Mouse (Mus musculus) cerebellum, adult 8-10 months (tissue): ENCODE results near the gene Olfr959.

Experiments used
- DNase-seq: peaks from one replicate; pipeline ENCODE4 v3.0.0; 2022

The Olfr959 gene

DNA sequence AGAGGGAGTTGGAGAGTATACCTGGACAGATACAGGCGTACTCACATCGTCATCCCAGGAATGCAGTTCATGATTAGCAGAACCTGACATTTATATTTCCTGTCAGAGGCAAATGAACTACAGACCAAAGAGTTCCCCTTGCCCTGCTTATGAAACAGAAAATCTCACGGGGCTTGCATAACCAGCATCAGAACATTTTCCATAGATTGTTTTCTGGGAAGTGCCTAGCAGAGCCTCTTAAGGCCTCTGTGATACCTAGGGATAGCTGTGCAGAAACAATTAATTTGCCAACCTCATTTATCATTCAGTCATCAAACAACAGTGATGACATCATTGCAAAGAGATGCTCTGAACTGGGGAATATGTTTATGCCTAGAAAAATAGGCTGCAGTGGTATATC is at the start of gene Olfr959:
Gene Olfr959, minus strand, starts transcription at position 101 of the 400 bp plus-strand sequence.
- no peak for DNase-seq

DNA sequence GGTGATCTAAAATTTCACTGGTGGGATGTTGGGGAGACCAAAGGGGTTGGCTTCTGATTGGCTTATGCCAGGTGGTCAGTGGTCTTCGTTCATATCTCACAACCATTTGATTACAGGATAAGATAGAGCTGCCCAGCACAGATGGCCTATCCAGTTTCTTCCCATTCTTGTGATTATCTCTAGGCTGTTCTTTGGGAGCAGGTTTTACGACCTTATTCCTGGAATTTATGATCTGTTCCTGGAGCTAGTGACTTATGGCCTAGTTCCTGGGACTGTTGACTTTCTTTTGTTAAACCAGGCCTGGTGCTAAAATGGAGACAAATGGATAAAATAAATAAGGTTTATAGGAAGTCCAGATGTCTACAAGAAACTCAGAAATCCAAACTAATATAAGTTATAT is 49.3 kb upstream of the Olfr959 start:
- DNase-seq = no peak

DNA sequence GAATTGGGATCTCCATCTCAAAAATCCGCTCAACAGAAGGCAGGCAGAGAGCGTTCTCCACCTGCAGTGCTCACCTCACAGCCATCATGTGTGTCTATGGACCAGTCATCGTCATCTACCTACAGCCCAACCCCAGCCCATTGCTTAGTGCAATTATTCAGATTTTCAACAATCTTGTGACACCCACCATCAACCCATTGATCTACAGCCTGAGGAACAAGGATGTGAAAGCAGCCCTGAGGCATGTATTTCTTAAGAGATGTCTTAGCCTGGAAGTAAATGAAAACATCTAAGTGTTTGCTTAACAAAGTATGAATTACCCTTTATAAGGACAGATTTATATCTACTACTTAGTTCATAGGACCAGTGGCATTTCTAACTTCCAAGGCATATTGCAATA is 48.4 kb upstream of the Olfr959 start:
- DNase-seq = no peak

DNA sequence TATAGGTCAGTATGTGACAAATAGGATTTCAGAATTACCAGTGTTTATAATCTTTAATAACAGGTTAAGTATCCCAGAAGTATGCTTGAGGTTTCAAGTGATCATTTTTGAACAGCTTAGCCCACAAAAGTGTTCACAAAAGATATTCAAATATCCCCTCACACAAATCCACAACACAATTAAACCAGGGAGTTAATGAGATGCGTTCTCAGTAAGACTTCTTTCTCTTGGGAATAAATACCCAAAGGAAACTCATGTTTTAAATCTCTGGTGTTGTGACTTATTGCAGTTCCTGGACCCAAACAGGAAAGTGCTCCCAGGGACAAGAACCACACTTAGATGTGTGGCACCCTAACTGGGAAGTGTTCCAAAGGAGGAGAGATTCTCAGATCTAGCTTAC is 45.7 kb upstream of the Olfr959 start, which contains the start of gene Olfr960:
Gene Olfr960, plus strand, starts transcription at position 301 of the 400 bp plus-strand sequence.
- DNase-seq = no peak

DNA sequence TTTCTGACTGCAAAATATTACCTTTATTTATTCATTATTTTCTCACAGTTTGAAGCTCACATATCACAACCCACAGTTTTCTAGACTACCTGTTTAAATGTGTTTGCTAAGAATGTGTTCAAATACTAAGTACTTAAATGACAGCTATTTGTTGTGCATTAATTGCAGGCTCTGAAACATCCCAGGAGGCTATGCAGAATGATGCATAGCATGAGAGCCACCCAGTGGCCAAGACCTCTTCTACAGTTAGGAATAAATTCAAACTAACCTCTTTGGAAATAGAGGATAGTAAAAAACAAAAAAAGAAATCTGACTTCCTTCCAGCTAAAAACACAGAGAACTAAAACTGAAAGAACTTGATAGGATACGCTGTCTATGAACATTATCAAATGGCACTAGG is 36.6 kb upstream of the Olfr959 start:
- no peak for DNase-seq

DNA sequence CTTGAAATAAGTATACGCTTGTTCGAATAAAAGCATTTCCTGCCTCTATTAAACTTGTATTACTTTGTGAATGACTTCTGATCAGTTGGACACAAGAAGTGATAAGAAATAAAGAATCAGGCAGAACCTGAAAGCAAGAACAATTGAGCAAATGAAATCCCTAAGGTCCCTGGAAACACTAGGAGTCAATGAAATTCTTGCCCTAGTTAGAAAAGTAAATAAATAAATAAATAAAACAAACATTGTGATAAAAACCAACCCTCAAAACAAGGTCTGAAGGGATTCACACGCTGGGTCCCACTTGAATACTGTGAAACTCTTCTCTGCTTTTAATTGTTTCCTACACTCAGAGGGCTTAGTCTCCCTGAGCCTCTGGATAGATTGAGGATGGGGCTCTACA is 35.0 kb upstream of the Olfr959 start, which contains the start of gene Olfr148:
Gene Olfr148, plus strand, starts transcription at position 301 of the 400 bp plus-strand sequence.
- DNase-seq = no peak

DNA sequence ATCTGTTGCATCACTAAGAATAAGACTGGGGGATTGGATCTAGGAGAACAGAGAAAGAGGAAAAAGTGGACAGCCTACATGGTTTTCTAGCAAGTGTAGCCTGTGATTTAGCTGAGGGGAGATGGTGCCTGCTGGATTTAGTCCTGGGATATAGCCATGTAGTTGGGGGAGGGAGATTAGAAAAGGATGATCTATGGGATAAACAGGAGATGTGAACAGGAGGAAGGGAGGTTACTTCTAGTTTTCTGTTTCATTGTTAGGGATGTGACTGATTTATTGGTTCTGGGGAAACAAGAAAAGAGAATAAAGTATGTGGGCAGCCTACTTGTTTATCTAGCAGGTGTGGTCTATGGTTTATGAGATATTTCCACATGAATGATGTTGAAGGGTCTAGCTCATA is 33.1 kb upstream of the Olfr959 start:
- no peak for DNase-seq

DNA sequence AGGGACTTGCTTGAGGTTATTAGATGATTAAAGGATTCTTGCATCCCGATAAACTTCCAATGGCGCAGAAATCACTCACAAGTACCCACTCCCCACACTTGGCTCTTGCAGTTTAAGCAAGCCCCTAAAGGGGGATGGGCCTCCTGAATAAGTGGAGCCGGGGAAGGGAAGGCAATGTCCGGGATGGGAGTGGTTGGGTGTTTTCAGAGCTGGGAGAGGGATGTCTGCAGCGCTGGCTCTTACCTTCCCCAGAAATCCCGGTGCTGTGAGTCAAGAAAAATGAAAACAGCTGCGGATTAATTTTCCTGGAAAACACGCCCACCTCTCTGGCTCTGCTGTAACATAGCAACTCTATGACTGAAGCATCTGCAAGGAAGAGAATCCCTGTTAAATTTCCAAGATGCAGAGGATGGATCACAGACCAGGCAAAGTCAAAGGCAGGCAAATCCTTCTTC is 28.7 kb upstream of the Olfr959 start, which contains the start of gene AW551984:
Gene AW551984, minus strand, starts transcription at position 405 of the 455 bp plus-strand sequence.
- no peak for DNase-seq

DNA sequence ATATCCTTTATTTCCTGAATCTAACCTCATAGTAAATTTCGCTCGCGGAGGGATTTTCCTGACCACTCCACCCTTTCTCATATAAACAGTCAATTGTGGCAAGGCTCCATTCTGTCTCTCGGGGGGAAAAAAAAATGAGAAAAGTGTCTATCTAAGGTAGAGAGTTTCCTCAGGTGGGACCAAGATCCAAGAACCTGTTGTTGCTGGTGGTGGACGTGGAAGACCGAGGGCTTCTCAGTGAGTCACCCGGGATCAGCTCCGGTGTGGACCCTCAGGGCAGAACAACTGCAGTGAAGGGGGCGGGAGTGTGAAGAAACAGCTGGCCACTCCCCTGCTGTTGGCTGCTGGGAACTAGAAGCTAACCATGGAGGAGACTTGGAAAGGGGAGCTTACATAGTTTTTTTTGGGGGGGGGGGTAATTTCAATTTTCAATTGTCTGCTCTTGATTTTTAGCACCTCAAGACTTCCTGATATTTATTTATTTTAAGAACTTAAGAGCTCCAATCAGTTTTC is 28.0 kb upstream of the Olfr959 start:
- DNase-seq = no peak

DNA sequence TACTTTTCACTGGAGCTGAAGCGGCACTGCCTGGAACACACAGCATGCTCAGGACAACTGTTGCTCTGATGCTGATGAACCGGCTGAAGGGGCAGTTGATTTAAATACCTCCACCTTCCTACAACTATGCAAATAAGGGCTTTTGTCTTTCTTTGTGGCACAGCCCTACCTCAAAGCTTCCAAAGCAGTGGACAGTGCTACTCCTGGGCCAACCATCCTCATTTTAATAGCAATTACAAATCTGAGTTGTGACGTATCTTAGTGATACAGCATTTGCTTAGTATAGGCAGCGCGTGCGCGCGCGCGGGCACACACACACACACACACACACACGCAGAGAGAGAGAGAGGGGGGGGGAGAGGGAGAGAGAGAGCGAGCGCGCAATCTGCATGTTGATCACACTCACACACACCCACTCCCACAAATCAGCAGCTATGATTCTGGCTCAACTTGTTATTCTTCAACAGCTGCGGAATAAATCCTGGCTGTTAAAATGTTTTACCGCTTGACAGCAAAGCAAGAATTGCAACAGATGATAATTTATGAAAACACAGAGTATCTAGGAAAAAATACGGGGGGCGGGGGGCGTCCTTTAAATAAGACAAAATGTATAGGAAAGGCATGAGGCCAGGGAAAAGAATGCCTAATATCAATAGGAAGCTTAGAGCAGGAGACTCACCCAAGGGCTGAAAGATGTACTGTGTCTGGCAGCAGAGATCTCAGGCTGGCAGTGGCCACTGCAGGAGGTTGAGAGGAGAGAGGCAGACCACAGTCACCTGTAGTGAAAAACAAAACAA is 27.4 kb upstream of the Olfr959 start:
- no peak for DNase-seq

DNA sequence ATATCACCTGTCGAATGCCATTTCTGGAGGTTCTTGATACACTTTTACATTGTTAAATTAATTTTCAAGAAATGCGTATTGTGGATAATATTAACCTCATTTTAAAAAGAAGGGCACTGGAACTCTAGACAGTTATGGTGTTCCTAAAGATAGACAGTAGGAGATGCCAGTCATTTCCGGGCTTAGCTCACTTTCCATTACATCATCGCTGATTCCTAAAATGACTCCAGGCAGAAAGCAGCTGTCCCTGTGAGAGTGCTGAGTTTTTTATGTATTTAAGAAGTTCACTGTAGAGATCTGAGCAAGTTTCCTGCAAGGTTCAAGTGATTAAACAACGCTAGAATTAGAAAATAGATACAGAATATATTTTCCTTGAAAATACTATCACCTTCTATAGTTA is 1.7 kb upstream of the Olfr959 start:
- DNase-seq = no peak

DNA sequence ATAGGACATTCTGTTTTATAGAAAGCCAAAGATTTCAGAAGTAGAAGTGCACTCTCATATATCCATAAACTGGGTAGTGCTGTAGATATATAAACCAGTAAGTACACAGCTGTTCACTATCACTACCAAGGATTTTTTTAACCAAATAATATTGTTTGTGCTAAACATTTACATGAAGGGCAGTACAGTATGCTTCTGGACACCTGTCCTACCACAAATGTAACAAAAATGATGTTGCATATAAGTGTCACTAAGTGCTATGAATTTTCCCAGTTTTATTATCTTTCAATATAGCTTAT is 17.1 kb downstream of the Olfr959 start:
- DNase-seq = no peak

DNA sequence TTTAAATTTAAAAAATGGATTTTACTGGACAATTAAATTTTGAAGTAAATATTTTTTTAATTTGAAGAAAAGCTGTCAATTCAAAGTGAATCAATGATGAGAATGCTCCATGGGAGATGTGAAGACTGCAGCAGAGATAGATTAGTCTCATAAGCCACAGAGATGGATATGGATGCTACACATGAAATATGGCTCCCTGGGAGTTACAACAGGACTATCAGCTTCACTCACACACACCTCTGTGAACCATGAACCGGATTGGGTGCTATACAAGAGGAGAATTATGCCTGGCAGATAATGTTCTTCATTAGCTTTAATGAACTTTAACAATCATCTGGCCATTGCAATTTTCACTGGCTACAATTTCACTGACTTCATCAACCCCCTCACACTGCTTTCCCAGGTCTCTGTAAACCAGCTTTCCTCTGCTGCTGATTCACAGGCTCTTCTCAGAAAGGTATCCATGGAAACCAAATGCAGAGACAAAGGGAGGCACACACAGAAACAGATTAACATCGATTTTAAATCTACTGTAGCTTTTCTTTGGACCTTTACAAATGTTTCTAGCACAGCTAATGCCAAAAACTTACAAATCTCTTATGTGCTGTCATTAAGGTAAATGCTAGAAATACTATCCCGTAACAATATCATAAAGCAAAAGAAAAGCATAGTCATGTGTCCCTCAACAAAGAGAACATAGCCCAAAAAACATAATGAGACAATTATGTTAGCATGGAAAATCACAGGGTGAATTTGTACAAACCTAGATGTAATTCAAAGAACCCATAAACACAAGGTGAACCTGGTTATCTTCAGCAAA is 17.6 kb downstream of the Olfr959 start:
- no peak for DNase-seq

DNA sequence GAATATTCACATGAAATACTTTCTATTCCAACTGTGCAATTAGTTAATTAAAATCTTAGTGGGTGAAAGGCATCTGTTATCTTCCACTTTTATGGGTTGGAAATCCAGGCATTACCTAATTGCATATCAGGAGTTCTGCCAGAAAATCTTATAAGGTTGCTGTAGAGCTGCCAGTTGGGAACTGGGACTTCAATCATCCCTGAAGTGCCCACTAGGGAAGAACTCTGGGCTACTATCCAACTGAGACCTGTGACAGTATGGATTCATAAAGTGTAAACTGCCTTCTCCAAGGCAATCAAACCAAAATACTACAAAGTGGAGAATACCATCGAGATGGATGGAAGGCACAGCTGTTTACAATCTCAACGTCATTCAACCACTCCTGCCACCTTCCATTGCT is 21.4 kb downstream of the Olfr959 start, which contains the start of gene Olfr958:
Gene Olfr958, minus strand, starts transcription at position 109 of the 400 bp plus-strand sequence.
- DNase-seq = no peak

DNA sequence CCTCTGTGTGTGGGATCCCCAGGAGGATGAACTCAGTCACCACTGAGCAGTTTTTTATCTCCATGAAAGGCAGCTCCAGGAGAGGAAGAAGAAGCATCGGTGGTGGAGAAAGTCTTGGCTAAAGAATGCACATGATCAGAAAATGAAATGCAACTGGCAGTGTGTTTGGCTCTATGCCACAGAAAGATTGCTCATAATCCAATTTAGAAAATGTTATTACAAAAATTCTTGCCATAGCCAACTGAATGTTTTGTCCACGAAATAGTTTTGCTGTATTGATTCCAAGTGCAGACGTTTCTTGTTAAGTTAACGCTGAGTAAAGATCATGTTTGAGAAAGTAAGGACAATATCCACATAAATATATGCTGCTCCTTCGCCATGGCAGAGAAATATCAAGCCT is 24.6 kb downstream of the Olfr959 start:
- no peak for DNase-seq

DNA sequence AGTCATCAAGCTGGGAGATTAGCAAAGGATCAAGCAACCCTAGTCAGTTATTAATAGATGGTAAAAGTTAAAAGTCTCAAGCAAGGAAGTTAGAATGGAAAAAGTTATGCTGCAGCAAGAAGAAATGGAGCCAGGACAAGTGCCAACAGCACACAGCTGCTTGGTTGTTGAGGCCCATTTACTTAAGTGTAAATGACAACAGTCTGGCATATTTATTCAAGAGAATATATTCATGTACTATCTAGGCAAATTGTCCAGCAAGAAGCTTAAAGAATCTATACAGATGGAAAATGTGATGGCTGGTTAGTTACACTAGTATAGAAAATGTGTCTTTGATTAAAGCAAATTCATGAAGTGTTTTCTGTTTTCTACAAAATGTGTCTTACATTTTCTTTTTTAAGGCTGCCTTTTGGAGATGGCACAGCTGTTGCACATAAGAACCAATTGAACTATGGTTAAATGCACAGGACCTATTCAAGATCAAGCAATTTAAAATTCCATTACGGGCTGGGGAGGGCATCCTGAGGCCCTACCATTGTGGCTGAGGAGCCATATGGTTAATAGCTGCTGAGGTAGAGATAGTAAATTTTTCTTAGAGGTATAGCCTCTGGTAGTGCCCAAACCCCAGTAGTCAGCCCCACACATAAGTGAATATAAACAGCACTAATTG is 51.6 kb downstream of the Olfr959 start:
- DNase-seq = no peak
